Mouse (Mus musculus) spleen, postnatal 4 days (tissue): ENCODE measurements around the gene Ampd1.

Experiments used
- DNase-seq, 2 experiments: peaks; one replicate each; pipeline ENCODE4 v3.0.0; 2022; ENCODE audit warnings: low spot score in 2 of 2

Gene Ampd1

DNA sequence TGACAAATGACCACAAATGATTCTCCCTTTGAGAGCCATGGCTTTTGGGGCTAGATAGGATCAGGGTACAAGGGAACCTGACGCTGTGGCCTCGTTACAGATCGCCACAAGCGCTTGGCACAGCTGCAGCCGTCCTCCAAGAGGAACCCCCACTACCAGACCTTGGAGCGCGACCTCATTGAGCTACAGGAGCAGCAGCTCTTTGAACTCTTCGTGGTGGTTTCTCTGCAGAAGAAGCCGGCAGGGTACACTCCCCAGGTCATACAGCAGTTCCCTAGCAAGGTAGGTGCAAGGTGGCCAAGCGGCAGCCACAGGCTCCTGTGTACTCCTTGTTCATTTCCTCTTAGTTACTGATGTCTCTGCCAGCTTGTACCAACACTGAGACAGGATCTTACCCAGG lies 75.1 kb downstream of the Ampd1 start:
- no peak for DNase-seq
